Mouse (Mus musculus) megakaryocyte, embryonic 14.5 days (primary cell): Measurements from ENCODE around the gene Lgals3.

Experiments
- FLI1 ChIP-seq: IDR thresholded peaks from 2 replicates; pipeline ENCODE4 v1.6.1; 2012; ENCODE audit warnings: low read length, inconsistent platforms, mixed read lengths
- GATA1 ChIP-seq: IDR thresholded peaks from 3 replicates; pipeline ENCODE4 v1.6.1; 2012; ENCODE audit warnings: mixed read lengths, low read length, inconsistent platforms, borderline replicate concordance

- TF ChIP-seq GATA1 (no peak), FLI1 (no peak)
Observed at GRCm38 (mm10) chr14:47395007-47395406, 27.5 kb downstream of the Lgals3 start.
